Mouse (Mus musculus) stomach, postnatal 0 days (tissue): ENCODE data around the gene Ptprm.

Source experiments
- CTCF ChIP-seq: IDR thresholded peaks from 2 replicates; pipeline ENCODE4 v1.5.1; 2016; ENCODE audit warnings: antibody characterized with exemption, low read depth, mild to moderate bottlenecking, moderate library complexity
- EP300 ChIP-seq: optimal IDR thresholded peaks from 2 replicates; pipeline ENCODE3; 2016; ENCODE audit warnings: antibody characterized with exemption

DNA sequence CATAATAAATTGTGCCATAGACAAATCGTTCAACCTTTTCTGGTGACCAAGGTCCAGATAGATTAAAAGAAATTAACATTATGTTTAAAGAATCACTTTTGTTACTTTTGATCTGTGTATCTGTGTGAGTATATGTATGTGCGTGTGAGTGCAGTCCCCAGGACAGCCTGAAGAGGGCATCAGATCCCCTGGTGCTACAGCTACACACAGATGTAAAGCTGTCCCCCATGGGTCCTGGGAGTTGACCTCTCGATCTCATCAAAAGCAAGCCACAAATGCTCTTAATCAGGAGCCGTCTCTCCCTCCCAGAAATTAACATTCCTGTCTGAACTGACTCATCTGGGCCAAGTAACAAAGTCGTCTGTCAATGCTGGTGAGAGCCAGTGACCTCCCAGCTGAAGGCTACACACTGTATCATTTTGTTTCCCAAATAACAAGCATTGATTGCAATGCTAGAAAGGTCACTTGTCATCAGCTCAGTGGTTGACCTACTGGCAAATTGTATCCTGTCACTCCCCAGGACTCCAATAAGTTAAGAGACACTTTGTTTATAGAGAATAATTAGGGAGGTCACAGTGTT, 175.5 kb downstream of the Ptprm start:
- TF ChIP-seq CTCF (peak; percentile 23; the same call in 1 of the 2 replicates), EP300 (no peak)
